Mouse (Mus musculus) liver, embryonic 11.5 days (tissue): ENCODE results near the gene Rcan3. TPM values are rescaled to one million over a fixed set of nuclear protein-coding genes. Genes with fewer than 3 reads are reported as not detected.
A peak's percentile ranks its signal among the peaks of the same experiment; 100 is the strongest.

ENCODE experiments used
- ATAC-seq: fragments of 200-750 bp; cut with Nextera tagmentation; replicated peaks from 2 replicates; pipeline ENCODE4 v1.8.0; 2017; ENCODE audit warnings: moderate number of reproducible peaks, mild to moderate bottlenecking, moderate TSS enrichment, moderate library complexity; ENCODE audit not compliant: low FRiP score
- DNase-seq: peaks from one replicate; pipeline ENCODE4 v3.0.0-alpha.2; 2017; ENCODE audit warnings: low spot score
- H3K27ac ChIP-seq: fragments of 300-500 bp; sonication (generic); 2 replicates; pipeline ENCODE4 v1.5.1; 2014; ENCODE audit warnings: mild to moderate bottlenecking, low read depth, low read length, control low read depth
- H3K27me3 ChIP-seq: fragments of 300-500 bp; sonication (generic); replicated peaks from 2 replicates; pipeline ENCODE4 v1.6.1; 2014; ENCODE audit warnings: low read length, mixed read lengths; ENCODE audit not compliant: control insufficient read depth, insufficient read depth
- H3K36me3 ChIP-seq: fragments of 300-500 bp; sonication (generic); 2 replicates; pipeline ENCODE4 v1.6.1; 2014; ENCODE audit warnings: mild to moderate bottlenecking, low read length, moderate library complexity, mixed read lengths; ENCODE audit not compliant: control insufficient read depth, insufficient read depth
- H3K4me1 ChIP-seq: fragments of 300-500 bp; sonication (generic); replicated peaks from 2 replicates; pipeline ENCODE4 v1.6.1; 2014; ENCODE audit warnings: low read length, mixed read lengths; ENCODE audit not compliant: control insufficient read depth, insufficient read depth
- H3K4me2 ChIP-seq: fragments of 300-500 bp; sonication (generic); 2 replicates; pipeline ENCODE4 v1.6.1; 2014; ENCODE audit warnings: mild to moderate bottlenecking, control low read depth, moderate library complexity
- H3K4me3 ChIP-seq: fragments of 300-500 bp; sonication (generic); 2 replicates; pipeline ENCODE4 v1.5.1; 2014; ENCODE audit warnings: low read depth, low read length, control low read depth
- H3K9ac ChIP-seq: fragments of 300-500 bp; sonication (generic); 2 replicates; pipeline ENCODE4 v1.6.1; 2014; ENCODE audit warnings: low read depth, low read length, control low read depth
- H3K9me3 ChIP-seq: fragments of 300-500 bp; sonication (generic); 2 replicates; pipeline ENCODE4 v1.6.1; 2016; ENCODE audit warnings: low read length, inconsistent platforms, mixed read lengths; ENCODE audit not compliant: control insufficient read depth
- WGBS: fragments of 180-500 bp; shearing (Covaris S2); extraction: QIAGEN DNeasy Blood & Tissue Kit; methylation state at CpG from one replicate; pipeline ENCODE4 v1.1.7; 2014; 5-methylcytosine and 5-hydroxymethylcytosine counted together
- polyA plus RNA-seq: library from polyadenylated mRNA; unstranded; fragments of >200 nt; fragmentation: Nextera tagmentation; extraction: Ambion mirVana; gene quantifications from 2 replicates; pipeline ENCODE4 v1.2.1, GENCODE M21; 2014

Gene Rcan3
- polyA plus RNA-seq, 1 experiment from 2014 or later: 9.2 TPM

DNA sequence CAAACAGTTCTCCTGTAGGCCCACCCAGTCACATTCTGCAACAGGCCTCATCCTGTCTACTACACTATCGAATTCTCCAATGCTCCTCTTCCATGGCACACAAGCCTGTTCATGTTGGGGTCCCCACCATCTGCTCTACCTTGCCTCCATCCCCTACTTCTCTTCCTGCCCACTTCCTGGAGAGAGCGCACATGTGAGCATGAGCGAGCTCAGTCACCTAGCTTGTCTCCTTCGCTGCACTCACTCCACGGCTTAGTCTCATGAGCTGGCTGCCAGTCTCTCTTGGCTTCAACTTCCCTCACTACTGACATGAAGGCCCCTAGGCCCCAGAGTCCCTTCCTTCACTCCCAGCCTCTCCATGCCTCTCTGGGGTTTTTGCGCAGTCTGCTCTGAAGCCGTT lies 7.1 kb downstream of the Rcan3 start:
- no peaks in the 10 kb centered on the region; the same call in 1 of the 2 replicates for H3K36me3 ChIP-seq
- no peaks in the 10 kb centered on the region for H3K9me3 ChIP-seq
- H3K4me1 ChIP-seq: no peaks in the 10 kb centered on the region
- no peak for ATAC-seq
- H3K4me3 ChIP-seq: no peak overlapping the region
- no peak overlapping the region for H3K9ac ChIP-seq
- no peaks in the 10 kb centered on the region for H3K27me3 ChIP-seq
- no peak for DNase-seq
- WGBS: 87% methylated on average over 7 of the region's 7 CpGs
- no peak overlapping the region for H3K4me2 ChIP-seq
- H3K27ac ChIP-seq: no peak overlapping the region

DNA sequence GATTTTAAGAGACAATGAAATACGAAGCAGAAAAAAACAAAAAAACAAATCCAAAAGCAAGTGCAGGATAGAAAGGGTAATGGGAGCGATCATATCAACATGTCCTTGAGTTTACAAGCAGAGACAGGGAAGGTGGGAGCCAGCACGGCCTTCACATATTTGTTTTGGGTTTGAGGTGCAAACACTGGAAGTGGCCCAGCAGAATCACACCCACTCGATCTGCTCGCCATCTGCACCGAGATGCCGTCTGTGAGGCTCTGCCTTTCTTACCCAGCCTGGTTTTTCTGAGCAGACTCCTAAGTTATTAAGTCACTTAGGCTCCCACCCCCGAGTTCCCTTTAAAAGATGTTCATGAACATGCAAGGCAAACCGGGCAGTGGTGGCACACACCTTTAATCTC lies 8.0 kb downstream of the Rcan3 start:
- no peak overlapping the region for H3K9ac ChIP-seq
- DNase-seq: no peak
- H3K4me1 ChIP-seq: no peaks in the 10 kb centered on the region
- no peak overlapping the region for H3K27ac ChIP-seq
- no peaks in the 10 kb centered on the region for H3K27me3 ChIP-seq
- no peak overlapping the region for H3K4me3 ChIP-seq
- ATAC-seq: no peak
- no peaks in the 10 kb centered on the region for H3K9me3 ChIP-seq
- H3K36me3 ChIP-seq: no peaks in the 10 kb centered on the region
- WGBS: 82% methylated on average over 9 of the region's 9 CpGs
- H3K4me2 ChIP-seq: no peak overlapping the region

DNA sequence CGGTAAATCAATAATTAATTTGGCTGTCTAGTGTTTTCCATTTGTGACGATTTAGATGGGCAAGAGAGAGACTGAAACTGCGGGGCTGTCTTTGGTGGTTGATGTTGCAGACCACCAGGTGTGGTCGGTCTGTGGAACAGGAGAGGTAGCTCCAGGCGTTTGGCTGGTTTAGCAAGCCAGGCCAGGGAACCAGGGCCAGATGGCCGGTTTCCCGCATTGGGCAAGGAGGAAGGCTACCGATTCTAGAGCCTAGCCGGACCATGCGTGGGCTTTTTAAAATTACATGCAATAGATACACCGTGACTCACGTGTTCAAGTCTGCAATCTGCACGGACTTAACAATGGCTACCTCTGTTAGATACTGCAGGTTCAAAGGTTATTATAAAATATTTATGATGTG lies 12.7 kb downstream of the Rcan3 start:
- Histone ChIP-seq H3K4me2 (no peak overlapping the region), H3K4me3 (no peak overlapping the region), H3K27me3 (no peaks in the 10 kb centered on the region), H3K9ac (no peak overlapping the region), H3K9me3 (no peaks in the 10 kb centered on the region), H3K36me3 (no peaks in the 10 kb centered on the region), H3K27ac (no peak overlapping the region), H3K4me1 (0 out of 2 replicates have a peak, but pooled peaks cover 2% of the 10 kb centered on the region)
- WGBS: 91% methylated on average over 13 of the region's 13 CpGs
- ATAC-seq (no peak), DNase-seq (no peak)

DNA sequence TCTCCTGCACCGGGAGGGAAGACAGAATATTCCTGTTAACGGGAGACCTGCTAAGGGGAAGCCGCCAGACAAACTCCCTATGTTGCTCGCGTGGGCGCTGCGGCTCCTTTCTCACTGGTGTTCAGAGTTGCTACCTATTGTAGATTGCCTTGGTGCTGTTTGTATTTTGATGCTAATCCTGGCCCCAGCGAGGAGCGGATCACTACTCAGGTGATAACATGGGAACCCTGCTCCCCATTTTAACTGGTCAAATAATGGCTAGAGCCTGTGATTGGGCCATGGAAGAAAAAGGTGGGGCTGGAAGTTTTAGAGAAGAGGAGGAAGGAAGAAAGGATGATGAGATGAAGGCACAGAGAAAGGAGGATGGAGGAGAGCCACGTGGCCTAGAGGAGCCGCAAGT lies 13.2 kb downstream of the Rcan3 start:
- Histone ChIP-seq H3K36me3 (no peaks in the 10 kb centered on the region), H3K9ac (no peak overlapping the region)

DNA sequence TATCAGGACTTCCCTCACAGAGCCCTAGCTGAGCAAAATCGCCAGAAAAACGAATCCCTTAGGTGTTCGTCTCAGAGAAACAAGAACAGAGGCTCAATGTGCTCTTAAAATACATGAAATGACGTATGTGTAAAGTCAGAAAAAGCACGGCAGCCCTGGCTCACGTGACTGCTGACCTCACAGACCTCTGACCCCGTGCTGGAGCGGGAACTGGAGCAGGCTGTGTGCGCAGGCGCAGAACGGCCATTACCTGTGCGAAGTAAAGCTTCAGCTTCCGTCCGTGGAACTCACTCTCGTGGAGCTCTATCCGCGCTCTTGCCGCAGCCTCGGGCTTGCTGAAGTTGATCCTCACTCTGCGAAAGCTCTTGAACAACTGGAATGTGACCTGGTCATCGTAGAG lies 13.7 kb downstream of the Rcan3 start:
- Histone ChIP-seq H3K9ac (no peak overlapping the region), H3K36me3 (no peaks in the 10 kb centered on the region)
- no peak for ATAC-seq

More for the DNA sequence above, 13.2 kb downstream of the Rcan3 start:
- H3K4me3 ChIP-seq: no peak overlapping the region
- H3K4me2 ChIP-seq: no peak overlapping the region
- peaks cover 5% of the 10 kb centered on the region; the same call in 1 of the 2 replicates for H3K4me1 ChIP-seq
- WGBS: 79% methylated on average over 11 of the region's 11 CpGs
- H3K9me3 ChIP-seq: no peaks in the 10 kb centered on the region
- H3K27me3 ChIP-seq: no peaks in the 10 kb centered on the region
- DNase-seq: no peak
- no peak for ATAC-seq
- H3K27ac ChIP-seq: no peak overlapping the region

DNA sequence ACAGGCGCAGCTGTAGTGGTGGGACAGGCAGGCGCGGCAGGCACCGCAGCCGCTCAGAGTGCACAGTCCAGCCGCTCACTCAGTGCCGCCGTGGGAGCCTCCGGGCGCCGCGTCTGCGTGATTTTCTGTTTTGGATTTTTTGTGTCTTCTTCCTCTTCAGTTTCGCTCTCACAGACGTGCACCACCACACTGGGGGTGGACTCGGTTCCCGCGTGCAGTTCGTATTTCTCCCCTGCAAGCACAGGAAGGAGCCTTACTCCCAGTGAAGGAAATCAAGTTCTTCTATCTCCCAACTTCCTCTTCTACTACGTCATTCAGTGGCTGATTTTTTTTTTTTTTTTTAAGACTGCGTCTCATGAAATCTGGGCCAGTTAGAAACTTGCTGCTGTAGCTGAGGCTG lies 17.3 kb downstream of the Rcan3 start:
- 60% methylated on average over 21 of the region's 21 CpGs for WGBS
- no peak overlapping the region for H3K4me3 ChIP-seq

More for the DNA sequence above, 13.7 kb downstream of the Rcan3 start:
- no peaks in the 10 kb centered on the region for H3K27me3 ChIP-seq
- H3K27ac ChIP-seq: no peak overlapping the region
- no peak overlapping the region for H3K4me2 ChIP-seq
- H3K9me3 ChIP-seq: no peaks in the 10 kb centered on the region
- DNase-seq: no peak
- 83% methylated on average over 21 of the region's 21 CpGs for WGBS
- no peak overlapping the region for H3K4me3 ChIP-seq
- peaks cover 8% of the 10 kb centered on the region; the same call in 1 of the 2 replicates for H3K4me1 ChIP-seq

DNA sequence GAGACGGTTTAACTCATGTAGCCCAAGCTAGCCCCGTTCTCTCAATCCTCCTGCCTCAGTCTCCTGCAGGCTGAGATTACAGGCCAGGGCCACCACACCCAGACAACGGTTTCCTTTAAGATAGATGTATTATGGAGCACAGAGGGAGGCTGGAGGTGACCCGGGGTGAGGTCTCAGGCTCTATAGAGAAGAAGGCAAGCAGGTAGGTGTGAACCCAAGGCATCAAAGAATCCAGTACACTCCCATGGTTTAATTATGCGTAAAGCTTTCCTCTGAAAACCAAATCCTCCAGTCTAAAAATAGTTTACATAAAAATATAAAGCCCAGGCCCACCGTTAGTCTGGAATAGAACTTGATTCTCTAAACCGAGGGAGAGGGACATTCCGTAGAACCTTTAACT lies 20.2 kb downstream of the Rcan3 start:
- Histone ChIP-seq H3K4me3 (no peak overlapping the region), H3K9me3 (no peaks in the 10 kb centered on the region)
- WGBS: 69% methylated on average over 8 of the region's 8 CpGs

More for the DNA sequence above, 17.3 kb downstream of the Rcan3 start:
- H3K9me3 ChIP-seq: no peaks in the 10 kb centered on the region
- H3K27ac ChIP-seq: no peak overlapping the region
- no peak overlapping the region for H3K4me2 ChIP-seq
- no peaks in the 10 kb centered on the region for H3K27me3 ChIP-seq
- 0 out of 2 replicates have a peak, but pooled peaks cover 2% of the 10 kb centered on the region for H3K36me3 ChIP-seq
- DNase-seq (no peak), ATAC-seq (no peak)
- H3K9ac ChIP-seq: no peak overlapping the region
- peaks cover 8% of the 10 kb centered on the region; the same call in 1 of the 2 replicates for H3K4me1 ChIP-seq

DNA sequence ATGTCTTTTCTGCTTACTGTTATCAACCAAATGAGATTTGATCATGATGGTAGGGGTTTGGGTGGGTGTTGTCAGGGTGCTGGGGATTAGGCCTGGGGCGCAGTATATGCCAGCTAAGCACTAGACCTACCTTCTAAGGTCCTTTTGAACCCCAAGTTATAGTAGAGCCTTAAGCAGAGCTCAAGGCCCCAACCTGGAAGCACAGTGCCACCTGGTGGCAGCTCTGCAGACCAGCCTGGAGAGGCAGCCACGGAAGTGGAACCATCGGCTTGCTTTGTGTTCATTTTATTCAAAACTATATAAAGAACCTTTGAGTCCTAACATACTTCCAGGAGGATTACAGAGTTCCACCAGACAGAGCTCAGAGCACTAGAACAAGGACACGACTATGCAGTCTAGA lies 22.0 kb downstream of the Rcan3 start:
- WGBS: 26% methylated on average over 4 of the region's 4 CpGs
- Histone ChIP-seq H3K27ac (no peak overlapping the region), H3K9me3 (no peaks in the 10 kb centered on the region), H3K4me2 (no peak overlapping the region), H3K27me3 (no peaks in the 10 kb centered on the region), H3K36me3 (0 out of 2 replicates have a peak, but pooled peaks cover 2% of the 10 kb centered on the region), H3K4me1 (peaks cover 8% of the 10 kb centered on the region; the same call in 1 of the 2 replicates), H3K9ac (no peak overlapping the region), H3K4me3 (no peak overlapping the region)
- peak; percentile 53; the same call in 1 of the 2 replicates for ATAC-seq
- peak; percentile 43 for DNase-seq

More for the DNA sequence above, 20.2 kb downstream of the Rcan3 start:
- DNase-seq (no peak), ATAC-seq (no peak)
- Histone ChIP-seq H3K27ac (no peak overlapping the region), H3K4me2 (no peak overlapping the region), H3K36me3 (0 out of 2 replicates have a peak, but pooled peaks cover 2% of the 10 kb centered on the region), H3K27me3 (no peaks in the 10 kb centered on the region), H3K9ac (no peak overlapping the region), H3K4me1 (peaks cover 8% of the 10 kb centered on the region; the same call in 1 of the 2 replicates)

DNA sequence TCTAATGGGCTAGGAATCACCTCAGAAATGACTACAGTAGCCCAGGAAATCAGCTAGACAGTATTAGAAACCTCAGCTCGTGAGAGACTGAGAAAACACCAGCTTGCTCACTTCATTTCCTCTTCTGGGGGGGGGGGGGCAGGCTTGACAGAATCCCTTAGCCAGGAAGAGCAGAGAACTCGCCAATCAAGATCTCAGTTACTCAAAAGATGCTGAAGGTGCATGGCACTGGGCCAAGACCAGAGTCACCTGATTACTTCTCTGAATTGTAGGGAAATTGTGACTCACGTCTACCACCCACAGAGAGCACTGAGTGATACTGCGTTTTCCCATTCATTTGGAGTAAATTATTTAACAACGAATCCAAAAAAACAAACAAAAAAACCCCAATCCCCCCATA lies 27.5 kb downstream of the Rcan3 start:
- 60% methylated on average over 5 of the region's 5 CpGs for WGBS
- ATAC-seq (no peak), DNase-seq (no peak)
- H3K4me2 ChIP-seq: no peak overlapping the region
- no peaks in the 10 kb centered on the region for H3K9me3 ChIP-seq
- no peak overlapping the region for H3K9ac ChIP-seq
- H3K27me3 ChIP-seq: no peaks in the 10 kb centered on the region
- H3K36me3 ChIP-seq: no peaks in the 10 kb centered on the region
- H3K27ac ChIP-seq: no peak overlapping the region
- peaks cover 14% of the 10 kb centered on the region for H3K4me1 ChIP-seq
- no peak overlapping the region for H3K4me3 ChIP-seq
